Mouse (Mus musculus): ENCODE results near the gene Trim30b.
"Not testable (repeated sequence)": the region's sequence is repeated elsewhere in the genome, so short reads cannot be mapped to it uniquely, and the experiment has no call there.

DNA sequence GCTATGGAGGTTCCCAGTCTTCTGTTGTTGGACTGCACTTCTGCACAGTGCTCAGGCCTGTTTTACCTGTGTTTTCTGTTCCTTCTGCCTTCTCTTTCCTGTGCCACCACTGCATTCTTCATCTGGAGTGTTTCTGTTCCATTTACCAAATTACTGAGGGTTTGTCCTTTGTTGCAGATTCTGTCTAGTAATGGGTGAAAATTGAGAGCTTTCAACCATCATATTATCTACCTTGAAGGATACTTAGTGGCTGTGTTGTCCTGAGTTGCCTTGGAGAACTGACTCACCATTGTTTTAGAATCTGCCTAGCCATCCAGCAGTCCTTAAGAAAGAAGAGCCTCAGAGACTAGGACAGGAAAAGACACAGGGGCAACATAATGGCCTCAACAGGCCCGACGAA is 40.5 kb downstream of the Trim30b start, which contains the start of gene Trim34b:
- not testable (repeated sequence) for TF ChIP-seq POLR2A (IDR thresholded peaks at IDR 0.05; ENCODE audit: borderline replicate concordance, low read depth, low read length); CTCF (IDR thresholded peaks at IDR 0.05; ENCODE audit: low read depth, low read length)
